Mouse (Mus musculus): Measurements from ENCODE around the gene Rims4. TPM values are rescaled to one million over a fixed set of nuclear protein-coding genes. Genes with fewer than 3 reads are reported as not detected.

Rims4 gene
- polyA plus RNA-seq, 1 experiment, result 0.19 TPM

DNA sequence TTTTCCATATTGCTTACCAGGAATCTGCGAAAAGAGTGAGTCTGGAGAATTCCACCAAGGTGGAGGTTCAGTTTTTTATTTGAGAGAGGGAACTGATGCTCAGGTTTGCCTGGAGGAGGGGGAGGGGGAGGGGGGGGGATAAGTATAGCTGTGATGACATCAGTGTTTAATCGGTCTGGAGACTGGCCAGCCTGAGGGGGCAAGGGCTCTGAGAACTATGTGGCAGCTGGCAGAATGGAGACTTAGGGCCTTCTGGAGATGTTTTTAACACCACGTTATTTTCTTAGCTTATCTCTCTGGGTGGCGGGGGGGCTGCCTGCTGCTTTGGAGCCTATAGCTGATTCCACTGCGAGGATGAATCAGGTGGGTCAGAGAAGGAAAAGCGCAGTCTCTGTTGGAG lies 24.6 kb upstream of the Rims4 start:
- WGBS, result 53% methylated on average over 6 of the region's 6 CpGs
- no peak for DNase-seq
- Histone ChIP-seq H3K4me3 (replicated peaks; ENCODE audit: extremely low read depth, low read depth, low read length) (no peak overlapping the region), H3K4me1 (ENCODE audit: control insufficient read depth, insufficient read depth, low read length) (no peaks in the 10 kb centered on the region; the same call in 1 of the 2 replicates)
- TF ChIP-seq CTCF (IDR thresholded peaks at IDR 0.05; ENCODE audit: insufficient read depth, low read length) (no peak), POLR2A (IDR thresholded peaks at IDR 0.05; ENCODE audit: borderline replicate concordance, extremely low read depth, low read depth, low read length) (no peak)

DNA sequence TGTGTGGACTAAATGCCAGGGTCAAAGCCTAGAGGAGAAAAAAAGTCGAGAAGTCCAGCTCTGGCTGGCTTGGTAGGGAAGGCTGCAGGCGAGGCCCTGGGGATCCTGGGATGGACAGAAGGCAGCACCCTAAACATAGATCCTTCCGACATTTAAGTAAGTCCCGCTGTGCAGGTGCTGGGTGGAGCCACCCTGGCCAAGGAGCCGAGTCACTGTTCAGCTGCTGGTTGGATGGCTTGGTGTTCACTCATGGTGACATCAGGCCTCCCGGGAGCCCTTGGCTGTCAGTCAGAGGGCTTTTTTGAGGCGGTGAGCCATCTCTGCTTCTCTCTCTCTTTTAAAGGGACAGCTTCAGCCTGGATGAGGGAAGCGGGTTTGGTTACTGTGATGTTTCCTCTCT lies 21.0 kb upstream of the Rims4 start:
- 34% methylated on average over 8 of the region's 8 CpGs for WGBS
- H3K4me1 ChIP-seq (ENCODE audit: control insufficient read depth, insufficient read depth, low read length), result no peaks in the 10 kb centered on the region
- TF ChIP-seq POLR2A (IDR thresholded peaks at IDR 0.05; ENCODE audit: borderline replicate concordance, extremely low read depth, low read depth, low read length) (no peak), CTCF (IDR thresholded peaks at IDR 0.05; ENCODE audit: insufficient read depth, low read length) (no peak)
- no peak for DNase-seq
- H3K4me3 ChIP-seq (replicated peaks; ENCODE audit: extremely low read depth, low read depth, low read length), result no peak overlapping the region

GRCm38 (mm10) chr2:163932151-163932550 lies 13.7 kb upstream of the Rims4 start:
- TF ChIP-seq CTCF (IDR thresholded peaks at IDR 0.05; ENCODE audit: insufficient read depth, low read length) (no peak), POLR2A (IDR thresholded peaks at IDR 0.05; ENCODE audit: borderline replicate concordance, extremely low read depth, low read depth, low read length) (no peak)
- Histone ChIP-seq H3K4me3 (replicated peaks; ENCODE audit: extremely low read depth, low read depth, low read length) (no peak overlapping the region), H3K4me1 (ENCODE audit: control insufficient read depth, insufficient read depth, low read length) (no peaks in the 10 kb centered on the region)
- WGBS, result 16% methylated on average over 7 of the region's 7 CpGs
- DNase-seq, result no peak

- WGBS, result 36% methylated on average over 7 of the region's 7 CpGs
- Histone ChIP-seq H3K4me3 (replicated peaks; ENCODE audit: extremely low read depth, low read depth, low read length) (no peak overlapping the region), H3K4me1 (ENCODE audit: control insufficient read depth, insufficient read depth, low read length) (no peaks in the 10 kb centered on the region)
- no peak for DNase-seq
- no peak for TF ChIP-seq CTCF (IDR thresholded peaks at IDR 0.05; ENCODE audit: insufficient read depth, low read length)
- TF ChIP-seq POLR2A (IDR thresholded peaks at IDR 0.05; ENCODE audit: borderline replicate concordance, extremely low read depth, low read depth, low read length), result no peak
Observed at GRCm38 (mm10) chr2:163928464-163929200, 10.1 kb upstream of the Rims4 start.

- H3K4me3 ChIP-seq (replicated peaks; ENCODE audit: extremely low read depth, low read depth, low read length), result no peak overlapping the region
- no peak for DNase-seq
- H3K4me1 ChIP-seq (ENCODE audit: control insufficient read depth, insufficient read depth, low read length), result no peaks in the 10 kb centered on the region
- 85% methylated on average over 10 of the region's 10 CpGs for WGBS
- TF ChIP-seq CTCF (IDR thresholded peaks at IDR 0.05; ENCODE audit: insufficient read depth, low read length), result no peak
- no peak for TF ChIP-seq POLR2A (IDR thresholded peaks at IDR 0.05; ENCODE audit: borderline replicate concordance, extremely low read depth, low read depth, low read length)
Observed at GRCm38 (mm10) chr2:163925044-163925443, 6.6 kb upstream of the Rims4 start.

DNA sequence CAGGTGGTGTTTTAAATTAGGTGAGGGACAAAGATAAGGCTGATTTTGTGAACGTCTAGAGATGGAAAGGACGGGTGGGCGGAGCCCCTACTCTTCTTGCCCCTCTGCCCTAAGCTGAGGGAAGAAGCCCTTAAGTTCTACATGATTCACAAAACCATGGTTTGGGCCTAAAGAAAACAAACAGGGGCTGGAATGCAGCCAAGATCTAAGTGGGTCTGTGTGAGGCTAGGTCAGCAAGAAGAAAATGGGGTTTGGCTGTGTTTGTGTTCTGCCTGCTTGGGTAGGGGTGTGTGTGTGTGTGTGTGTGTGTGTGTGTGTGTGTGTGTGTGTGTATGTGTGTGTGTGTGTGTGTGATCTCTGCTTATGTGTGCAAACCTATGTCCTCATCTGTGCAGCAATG lies 6.0 kb upstream of the Rims4 start:
- 46% methylated on average over 3 of the region's 3 CpGs for WGBS
- TF ChIP-seq POLR2A (IDR thresholded peaks at IDR 0.05; ENCODE audit: borderline replicate concordance, extremely low read depth, low read depth, low read length) (no peak), CTCF (IDR thresholded peaks at IDR 0.05; ENCODE audit: insufficient read depth, low read length) (no peak)
- H3K4me1 ChIP-seq (ENCODE audit: control insufficient read depth, insufficient read depth, low read length), result no peaks in the 10 kb centered on the region
- DNase-seq, result no peak
- no peak overlapping the region for H3K4me3 ChIP-seq (replicated peaks; ENCODE audit: extremely low read depth, low read depth, low read length)

DNA sequence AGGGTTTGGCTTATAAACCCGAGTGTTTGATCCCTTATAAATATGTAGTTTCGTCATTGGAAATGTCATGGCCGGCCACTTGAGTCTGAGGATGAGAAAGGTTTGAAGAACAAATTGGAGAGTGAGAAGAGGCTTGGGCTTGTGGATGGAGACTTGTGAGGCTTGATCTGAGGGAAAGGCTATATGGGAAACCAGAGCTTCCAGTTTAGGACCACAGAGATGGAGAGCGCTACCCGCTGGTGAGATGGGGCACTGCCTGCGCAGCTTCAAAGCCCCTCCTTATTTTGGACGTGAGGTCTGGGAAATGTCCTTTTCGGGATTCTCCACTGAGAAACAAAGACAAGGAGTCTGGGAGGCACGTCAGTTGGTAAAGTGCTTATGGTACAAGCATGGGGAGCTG lies 4.6 kb upstream of the Rims4 start:
- DNase-seq, result no peak
- no peak overlapping the region for H3K4me3 ChIP-seq (replicated peaks; ENCODE audit: extremely low read depth, low read depth, low read length)
- TF ChIP-seq CTCF (IDR thresholded peaks at IDR 0.05; ENCODE audit: insufficient read depth, low read length), result no peak
- TF ChIP-seq POLR2A (IDR thresholded peaks at IDR 0.05; ENCODE audit: borderline replicate concordance, extremely low read depth, low read depth, low read length), result no peak
- WGBS, result 62% methylated on average over 9 of the region's 9 CpGs
- no peaks in the 10 kb centered on the region for H3K4me1 ChIP-seq (ENCODE audit: control insufficient read depth, insufficient read depth, low read length)

DNA sequence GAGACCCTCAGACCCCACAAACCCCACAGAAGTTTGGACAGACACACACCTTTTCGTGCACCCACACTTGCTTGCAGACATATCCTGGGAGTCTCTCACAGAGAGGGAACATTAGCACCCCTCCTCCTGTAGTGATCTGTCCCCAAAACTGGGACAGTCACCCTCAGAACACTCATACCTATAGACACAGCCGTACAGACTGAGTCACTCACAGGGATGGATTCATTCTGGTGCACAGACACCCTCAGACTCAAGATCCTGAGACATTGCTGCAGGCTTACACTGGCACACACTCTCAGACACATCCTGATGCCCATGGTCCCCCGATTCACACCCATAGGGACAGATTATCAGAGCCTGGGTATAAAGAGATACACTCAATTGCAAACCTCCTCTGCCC lies 1.1 kb upstream of the Rims4 start:
- TF ChIP-seq POLR2A (IDR thresholded peaks at IDR 0.05; ENCODE audit: borderline replicate concordance, extremely low read depth, low read depth, low read length) (no peak), CTCF (IDR thresholded peaks at IDR 0.05; ENCODE audit: insufficient read depth, low read length) (no peak)
- H3K4me3 ChIP-seq (replicated peaks; ENCODE audit: extremely low read depth, low read depth, low read length), result no peak overlapping the region
- no peak for DNase-seq
- WGBS, result 67% methylated on average over 3 of the region's 3 CpGs
- no peaks in the 10 kb centered on the region for H3K4me1 ChIP-seq (ENCODE audit: control insufficient read depth, insufficient read depth, low read length)

- no peak for DNase-seq
- TF ChIP-seq CTCF (IDR thresholded peaks at IDR 0.05; ENCODE audit: insufficient read depth, low read length), result no peak
- no peak for TF ChIP-seq POLR2A (IDR thresholded peaks at IDR 0.05; ENCODE audit: borderline replicate concordance, extremely low read depth, low read depth, low read length)
- H3K4me1 ChIP-seq (ENCODE audit: control insufficient read depth, insufficient read depth, low read length), result no peaks in the 10 kb centered on the region
- H3K4me3 ChIP-seq (replicated peaks; ENCODE audit: extremely low read depth, low read depth, low read length), result no peak overlapping the region
- 77% methylated on average over 7 of the region's 7 CpGs for WGBS
Observed at GRCm38 (mm10) chr2:163916703-163917102, 1.8 kb downstream of the Rims4 start.

DNA sequence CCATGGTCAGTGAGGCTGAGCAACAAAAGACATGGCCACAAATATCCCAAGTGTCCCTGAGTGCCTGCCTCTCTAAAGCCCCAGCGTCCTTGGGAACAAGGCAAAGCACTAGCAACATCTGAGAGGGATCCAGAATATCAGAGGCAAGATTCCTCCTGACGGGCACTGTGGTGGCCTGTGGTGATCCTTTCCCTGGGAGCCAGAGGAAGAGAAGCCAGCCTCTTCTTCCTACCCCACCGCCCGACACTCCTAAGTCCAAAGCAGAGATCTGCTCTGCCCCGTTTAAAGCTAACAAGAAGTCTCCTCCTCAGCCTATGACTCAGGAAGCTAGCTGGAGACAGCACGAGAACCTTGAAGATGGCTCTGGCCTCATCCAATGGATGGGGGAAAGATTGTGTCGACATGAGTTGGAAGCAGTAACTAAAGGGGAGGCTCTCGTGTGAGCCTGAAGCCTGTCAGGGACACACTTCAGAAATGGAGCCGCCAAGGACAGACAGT lies 3.1 kb downstream of the Rims4 start:
- TF ChIP-seq CTCF (IDR thresholded peaks at IDR 0.05; ENCODE audit: insufficient read depth, low read length) (no peak), POLR2A (IDR thresholded peaks at IDR 0.05; ENCODE audit: borderline replicate concordance, extremely low read depth, low read depth, low read length) (no peak)
- no peak for DNase-seq
- WGBS, result 63% methylated on average over 9 of the region's 9 CpGs
- no peaks in the 10 kb centered on the region for H3K4me1 ChIP-seq (ENCODE audit: control insufficient read depth, insufficient read depth, low read length)
- H3K4me3 ChIP-seq (replicated peaks; ENCODE audit: extremely low read depth, low read depth, low read length), result no peak overlapping the region
